Mouse (Mus musculus) heart, adult 18-20 months (tissue): ENCODE results near the gene Slc35d1. TPM values are rescaled to one million over a fixed set of nuclear protein-coding genes. Genes with fewer than 3 reads are reported as not detected.
"Not testable (repeated sequence)": the region's sequence is repeated elsewhere in the genome, so short reads cannot be mapped to it uniquely, and the experiment has no call there.

ENCODE experiments used
- DNase-seq, 2 experiments: peaks; one replicate each; pipeline ENCODE4 v3.0.0; 2021 to 2022; ENCODE audit warnings: mixed read lengths in 1 of 2
- total RNA-seq, 2 experiments: library from RNA; stranded (reverse); gene quantifications; 2 replicates each; pipeline ENCODE4 v1.2.3; 2021

Gene Slc35d1
- total RNA-seq, 2 experiments from 2014 or later, result 5.8 to 8.6 TPM

- no peak for DNase-seq
Observed at GRCm38 (mm10) chr4:103188786-103189640, 26.0 kb downstream of the Slc35d1 start.

GRCm38 (mm10) chr4:103180300-103180888 lies 34.6 kb downstream of the Slc35d1 start:
- DNase-seq, result no peak

GRCm38 (mm10) chr4:103179581-103179980 lies 35.4 kb downstream of the Slc35d1 start:
- no peak for DNase-seq

GRCm38 (mm10) chr4:103178635-103179318 lies 36.2 kb downstream of the Slc35d1 start:
- peak; percentile 72 for DNase-seq

- DNase-seq, result no peak
Observed at GRCm38 (mm10) chr4:103177681-103178080, 37.3 kb downstream of the Slc35d1 start.

- no peak for DNase-seq
Observed at GRCm38 (mm10) chr4:103174001-103174400, 41.0 kb downstream of the Slc35d1 start.

- no peak for DNase-seq
Observed at GRCm38 (mm10) chr4:103173507-103173906, 41.5 kb downstream of the Slc35d1 start.

- DNase-seq, result no peak
Observed at GRCm38 (mm10) chr4:103171256-103171655, 43.7 kb downstream of the Slc35d1 start.

- not testable (repeated sequence) for DNase-seq
Observed at GRCm38 (mm10) chr4:103166198-103166597, 48.8 kb downstream of the Slc35d1 start.

GRCm38 (mm10) chr4:103158781-103159180 lies 56.2 kb downstream of the Slc35d1 start:
- DNase-seq, result no peak

- DNase-seq, result no peak
Observed at GRCm38 (mm10) chr4:103151946-103152345, 63.0 kb downstream of the Slc35d1 start.

GRCm38 (mm10) chr4:103146339-103146738 lies 68.6 kb downstream of the Slc35d1 start:
- peak; percentile 64 to 87 for DNase-seq

- no peak for DNase-seq
Observed at GRCm38 (mm10) chr4:103136946-103137345, 78.0 kb downstream of the Slc35d1 start.

- no peak for DNase-seq
Observed at GRCm38 (mm10) chr4:103126533-103126932, 88.4 kb downstream of the Slc35d1 start.

- DNase-seq, result no peak
Observed at GRCm38 (mm10) chr4:103123606-103124005, 91.4 kb downstream of the Slc35d1 start.

- DNase-seq, result peak in 1 of 2 experiments; percentile 14
Observed at GRCm38 (mm10) chr4:103123086-103123485, 91.9 kb downstream of the Slc35d1 start.

- DNase-seq, result no peak
Observed at GRCm38 (mm10) chr4:103120874-103121389, 94.0 kb downstream of the Slc35d1 start.

Other genes with a start within 250 kb of the Slc35d1 start
- gene Tctex1d1, start 236.6 kb downstream of the Slc35d1 start, total RNA-seq, result not detected
- not detected for gene Insl5, start 188.3 kb downstream of the Slc35d1 start, total RNA-seq
- gene Mier1, start 100.8 kb downstream of the Slc35d1 start, total RNA-seq, result 10 to 100 TPM; 30.0 to 34.5 TPM
- gene Wdr78, start 100.6 kb downstream of the Slc35d1 start, total RNA-seq, result under 1 TPM; 0.52 to 0.93 TPM
- not detected for gene 4921539E11Rik, start 75.7 kb upstream of the Slc35d1 start, total RNA-seq
- gene Oma1, start 98.6 kb upstream of the Slc35d1 start, total RNA-seq, result 10 to 100 TPM; 32.1 to 36.0 TPM